Mouse (Mus musculus) urinary bladder, postnatal 36 days (tissue): ENCODE results near the gene Zscan18.
A peak's percentile ranks its signal among the peaks of the same experiment; 100 is the strongest.
"Not testable (repeated sequence)": the region's sequence is repeated elsewhere in the genome, so short reads cannot be mapped to it uniquely, and the experiment has no call there.

ENCODE experiments used
- DNase-seq, 2 experiments: peaks; one replicate each; pipeline ENCODE4 v3.0.0; 2022; ENCODE audit warnings: low spot score in 2 of 2, mixed read lengths in 1 of 2

The Zscan18 gene

GRCm38 (mm10) chr7:12802866-12803726 lies at the start of gene Zscan18:
Gene Zscan18 (minus strand): TSS chr7:12803635.
- DNase-seq = peak; percentile 49 to 65

GRCm38 (mm10) chr7:12835779-12836178 lies 32.3 kb upstream of the Zscan18 start:
- DNase-seq = no peak

GRCm38 (mm10) chr7:12835193-12835671 lies 31.8 kb upstream of the Zscan18 start:
- DNase-seq = no peak

- peak; percentile 91 for DNase-seq
Observed at GRCm38 (mm10) chr7:12834162-12835120, 31.0 kb upstream of the Zscan18 start, which contains the start of gene Zfp110. Gene Zfp110 (plus strand): TSS chr7:12834761.

GRCm38 (mm10) chr7:12818521-12819295 lies 15.3 kb upstream of the Zscan18 start, which contains the start of gene Zfp329:
Gene Zfp329 (minus strand): TSS chr7:12818858.
- peak; percentile 86 to 88 for DNase-seq

- no peak for DNase-seq
Observed at GRCm38 (mm10) chr7:12815566-12815965, 12.1 kb upstream of the Zscan18 start.

- no peak for DNase-seq
Observed at GRCm38 (mm10) chr7:12803727-12804071, 264 bp upstream of the Zscan18 start.

GRCm38 (mm10) chr7:12799554-12799953 lies 3.9 kb downstream of the Zscan18 start:
- DNase-seq = no peak

GRCm38 (mm10) chr7:12797971-12798370 lies 5.5 kb downstream of the Zscan18 start:
- no peak for DNase-seq

- not testable (repeated sequence) for DNase-seq
Observed at GRCm38 (mm10) chr7:12792624-12793023, 10.8 kb downstream of the Zscan18 start.

GRCm38 (mm10) chr7:12788025-12788424 lies 15.4 kb downstream of the Zscan18 start:
- no peak for DNase-seq

GRCm38 (mm10) chr7:12787333-12787732 lies 16.1 kb downstream of the Zscan18 start:
- no peak for DNase-seq

GRCm38 (mm10) chr7:12780151-12780830 lies 23.1 kb downstream of the Zscan18 start:
- DNase-seq = peak; percentile 26 to 50

- no peak for DNase-seq
Observed at GRCm38 (mm10) chr7:12779782-12780150, 23.7 kb downstream of the Zscan18 start.

- DNase-seq = no peak
Observed at GRCm38 (mm10) chr7:12779141-12779540, 24.3 kb downstream of the Zscan18 start.

- peak in 1 of 2 experiments; percentile 22 for DNase-seq
Observed at GRCm38 (mm10) chr7:12774606-12775005, 28.8 kb downstream of the Zscan18 start.

GRCm38 (mm10) chr7:12774111-12774510 lies 29.3 kb downstream of the Zscan18 start:
- DNase-seq = no peak

- no peak for DNase-seq
Observed at GRCm38 (mm10) chr7:12749431-12750198, 53.8 kb downstream of the Zscan18 start.

- DNase-seq = no peak
Observed at GRCm38 (mm10) chr7:12734904-12735303, 68.5 kb downstream of the Zscan18 start, which contains the start of gene Vmn2r56. Gene Vmn2r56 (minus strand): TSS chr7:12735004.
